Mouse (Mus musculus): ENCODE results near the gene Gipr.

The Gipr gene

DNA sequence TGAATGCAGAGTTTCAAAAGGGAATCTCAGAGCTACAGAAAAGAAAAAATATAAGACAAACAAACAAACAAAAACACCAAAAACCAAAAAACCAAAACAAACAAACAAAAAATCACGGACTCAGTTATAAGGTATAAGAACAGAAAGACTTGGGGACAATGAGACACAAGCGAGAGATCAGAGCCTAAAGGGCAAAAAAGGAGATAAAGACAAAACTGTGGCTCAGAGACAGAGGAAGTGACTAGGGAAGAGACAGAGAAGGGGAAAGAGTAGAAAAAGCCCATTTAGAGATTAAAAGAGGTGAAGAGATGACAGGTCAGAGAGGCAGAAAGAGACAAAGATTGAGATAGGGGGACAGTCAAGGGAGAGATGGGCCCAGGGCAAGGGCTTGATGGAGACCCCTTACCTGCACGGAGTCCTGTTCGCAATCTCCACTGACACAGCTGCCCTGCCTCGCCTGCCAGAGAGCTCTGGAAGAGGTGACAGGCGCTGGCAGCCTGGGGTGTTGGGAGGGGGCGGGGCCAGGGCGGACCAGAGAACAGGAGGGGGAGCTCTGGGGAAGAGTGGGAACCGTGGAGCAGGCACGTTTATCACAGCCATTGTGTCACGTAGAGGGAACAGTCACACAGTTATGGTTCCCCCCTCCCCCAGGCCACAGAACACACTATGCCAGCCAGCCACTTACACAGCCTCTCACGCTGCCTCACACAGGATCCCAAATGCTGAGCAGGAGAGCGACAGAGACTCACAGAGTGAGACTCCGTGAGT lies at the start of gene Gipr:
Gene Gipr (minus strand): TSS at position 472 of the 768 bp plus-strand sequence.
- peak; percentile 34 for DNase-seq (ENCODE audit: low read depth, low spot score)

DNA sequence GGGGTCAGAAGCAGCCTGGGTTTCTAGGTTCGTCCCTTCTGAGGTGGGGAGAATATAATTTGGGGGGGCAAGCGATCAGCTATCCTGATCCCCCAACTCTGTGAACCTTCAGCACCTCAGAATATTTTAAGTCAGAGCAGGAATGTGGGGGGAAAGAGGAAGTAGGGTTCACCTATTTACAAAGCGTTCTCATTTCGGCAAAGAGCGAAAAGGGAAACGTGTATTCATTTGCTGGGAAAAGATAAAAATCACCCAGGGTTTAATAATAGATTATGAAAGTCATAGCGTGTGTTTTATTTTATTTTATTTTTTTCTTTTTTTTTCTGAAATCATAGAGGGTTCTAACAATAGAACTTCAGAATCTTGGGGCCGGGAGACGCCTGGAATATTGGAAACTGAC lies 49.0 kb upstream of the Gipr start:
- no peak for DNase-seq (ENCODE audit: low read depth, low spot score)

DNA sequence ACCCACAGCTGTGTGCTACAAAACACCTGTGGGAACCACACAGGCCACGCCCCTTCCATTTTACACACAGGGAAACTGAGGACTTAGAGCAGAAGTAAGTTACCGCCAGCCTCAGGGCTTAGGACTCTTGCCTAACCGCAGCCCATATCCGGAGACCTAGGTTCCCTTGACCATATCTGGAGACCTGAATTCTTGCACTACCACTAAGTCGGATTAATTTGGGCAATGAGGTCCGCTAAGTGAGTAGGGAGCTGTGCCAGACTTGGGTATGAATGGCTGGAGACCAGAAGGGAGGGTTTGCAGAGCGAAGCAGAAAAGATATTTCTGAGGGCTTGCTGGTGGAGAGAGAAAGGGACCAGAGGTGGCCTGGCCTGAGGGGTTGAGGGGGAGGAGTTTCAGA lies 48.4 kb upstream of the Gipr start:
- DNase-seq (ENCODE audit: low read depth, low spot score), result no peak

DNA sequence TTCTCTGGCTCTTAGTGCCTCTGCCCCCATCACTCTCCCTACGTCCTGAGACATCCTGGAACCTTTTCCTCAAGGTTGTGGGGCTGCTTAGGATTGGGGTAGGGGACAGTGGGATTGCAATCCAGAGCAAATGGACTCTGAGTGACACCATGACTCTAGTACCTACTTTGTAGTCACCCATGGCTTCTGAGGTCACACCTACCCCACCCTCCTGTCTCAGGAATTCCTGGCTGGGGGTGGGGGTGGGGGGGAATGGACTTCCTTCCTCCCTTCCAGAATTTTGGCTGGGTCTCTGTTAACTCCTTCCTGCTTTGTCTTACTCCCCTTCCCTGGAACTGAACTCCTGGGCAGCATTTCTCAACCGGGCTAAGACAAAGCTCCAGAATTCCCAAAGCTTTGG lies 47.5 kb upstream of the Gipr start:
- no peak for DNase-seq (ENCODE audit: low read depth, low spot score)

DNA sequence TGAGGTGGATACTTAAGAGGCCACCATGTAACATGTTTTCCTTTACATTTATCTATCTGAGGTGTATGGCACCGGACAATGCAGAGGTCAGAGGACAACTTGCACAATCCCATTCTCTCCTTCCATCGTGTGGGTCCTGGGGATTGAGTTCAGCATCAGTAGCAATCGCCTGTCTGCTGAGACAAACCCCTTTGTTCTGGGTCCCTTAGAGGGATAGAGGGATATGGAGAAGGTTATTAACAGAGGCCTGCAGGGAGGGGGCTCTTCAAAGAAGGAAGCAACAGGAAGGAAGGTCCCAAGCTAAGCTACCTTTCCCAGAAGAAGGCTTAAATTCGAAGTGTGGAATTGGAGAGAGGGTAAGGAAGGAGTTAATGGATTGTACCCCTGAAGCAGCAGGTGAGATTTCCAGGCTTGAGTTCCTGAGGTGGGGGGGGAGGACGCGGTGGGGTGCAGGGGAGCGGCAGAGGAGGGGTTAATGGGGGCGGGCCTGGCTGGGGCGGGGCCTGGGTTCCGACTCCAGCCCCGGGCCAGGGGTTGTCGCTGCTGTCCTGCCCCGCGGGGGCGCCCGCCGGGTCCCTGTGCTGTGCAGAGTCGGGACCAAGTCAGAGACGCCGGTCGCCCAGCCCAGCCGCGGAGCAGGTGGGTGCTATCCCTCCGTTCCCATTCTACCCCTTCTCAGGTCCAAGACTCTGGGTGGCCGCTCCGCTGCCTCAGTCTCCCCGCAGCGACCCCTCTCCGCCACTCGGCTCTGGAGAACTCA lies 46.2 kb upstream of the Gipr start, which contains the start of gene Gpr4:
Gene Gpr4 (plus strand): TSS at position 543 of the 760 bp plus-strand sequence.
- peak; percentile 82 for DNase-seq (ENCODE audit: low read depth, low spot score)

DNA sequence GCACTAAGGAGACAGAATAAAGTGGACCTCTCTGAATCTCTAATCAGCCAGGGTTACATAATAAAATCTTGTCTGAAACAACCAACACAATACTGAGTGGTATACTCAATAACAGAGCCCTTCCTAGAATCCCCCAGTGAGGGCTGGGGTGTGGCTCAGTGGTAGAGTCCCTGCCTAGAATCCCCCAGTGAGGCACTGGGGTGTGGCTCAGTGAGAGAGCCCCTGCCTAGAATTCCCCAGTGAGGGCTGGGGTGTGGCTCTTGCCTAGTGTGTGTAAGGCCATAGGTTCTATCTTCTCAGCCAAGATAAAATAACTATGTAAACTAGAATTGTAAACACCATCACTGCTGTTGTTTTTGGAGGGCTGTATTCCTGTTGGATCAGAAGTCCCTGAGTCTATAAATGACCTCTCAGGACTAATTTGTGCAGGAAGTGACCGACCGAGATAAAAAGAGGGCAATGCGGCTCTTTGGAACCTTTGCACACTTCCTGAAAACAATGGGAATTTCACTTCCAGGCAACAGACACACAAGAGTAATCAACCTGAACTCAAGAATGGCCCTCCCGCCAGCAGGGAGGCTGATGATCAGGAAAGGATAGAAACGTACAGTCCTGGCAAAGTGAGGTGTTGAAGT lies 45.2 kb upstream of the Gipr start:
- DNase-seq (ENCODE audit: low read depth, low spot score), result peak; percentile 92

DNA sequence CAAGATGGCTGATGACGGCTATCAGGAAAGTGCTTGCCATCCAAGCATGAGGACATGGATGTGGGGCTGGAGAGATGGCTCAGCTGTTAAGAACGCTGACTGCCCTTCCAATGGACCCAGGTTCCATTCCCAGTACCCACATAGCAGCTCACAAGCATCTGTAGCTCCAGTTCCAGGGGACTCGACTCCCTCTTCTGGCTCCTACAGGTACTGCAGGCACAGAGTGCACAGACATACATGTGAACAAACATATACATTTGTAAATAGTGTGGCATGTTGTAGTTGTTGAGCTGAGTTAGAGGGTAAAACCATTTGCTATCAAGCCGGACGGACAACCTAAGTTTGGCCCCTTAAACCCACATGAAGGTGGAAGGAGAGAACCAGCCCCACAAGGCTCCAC lies 44.1 kb upstream of the Gipr start:
- peak; percentile 90 for DNase-seq (ENCODE audit: low read depth, low spot score)

DNA sequence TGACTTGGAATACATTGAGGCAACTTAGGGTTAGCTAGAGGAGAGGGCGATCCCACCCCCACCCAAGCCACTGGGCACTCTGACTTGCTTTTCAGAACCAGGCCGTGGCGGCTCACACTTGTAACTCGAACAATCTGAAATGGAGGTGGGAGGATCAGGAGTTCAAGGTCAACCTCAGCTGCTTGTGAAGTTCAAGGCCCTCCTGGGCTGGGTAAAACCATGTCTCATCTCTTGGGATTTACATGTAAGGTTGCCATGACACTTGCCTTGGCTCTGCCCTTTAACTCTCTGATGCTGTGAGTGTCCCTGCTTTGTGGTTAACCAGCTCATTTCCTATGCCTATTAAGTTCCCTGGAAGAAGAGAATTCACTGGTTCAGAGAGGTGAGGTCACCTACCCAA lies 43.6 kb upstream of the Gipr start:
- peak; percentile 87 for DNase-seq (ENCODE audit: low read depth, low spot score)

DNA sequence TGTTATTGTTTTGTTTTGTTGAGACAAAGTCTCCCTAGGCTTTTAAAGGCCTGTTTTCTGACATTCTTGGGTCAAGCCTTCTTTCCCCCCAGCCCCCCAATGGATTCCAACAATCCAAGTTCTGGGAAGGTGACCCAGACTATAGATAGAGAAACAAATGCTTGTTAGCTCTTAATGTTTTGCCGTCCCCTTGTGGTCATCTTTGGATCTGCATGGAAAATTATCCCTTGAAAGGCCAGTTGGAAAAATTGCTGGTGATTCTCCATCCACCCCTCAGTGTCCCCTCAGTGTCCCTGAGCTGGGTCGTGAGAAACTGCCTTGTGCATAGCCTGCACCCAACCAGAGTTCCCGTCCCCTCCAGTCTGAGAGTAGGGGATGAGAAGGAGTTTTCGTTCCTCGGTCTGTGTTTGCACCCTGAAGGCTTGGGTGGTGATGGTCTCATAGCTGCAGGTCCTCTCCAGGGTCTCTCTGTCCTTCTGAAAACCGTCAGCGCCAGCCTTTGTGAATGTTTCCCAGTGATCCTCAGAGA lies 43.1 kb upstream of the Gipr start:
- DNase-seq (ENCODE audit: low read depth, low spot score), result peak; percentile 85

DNA sequence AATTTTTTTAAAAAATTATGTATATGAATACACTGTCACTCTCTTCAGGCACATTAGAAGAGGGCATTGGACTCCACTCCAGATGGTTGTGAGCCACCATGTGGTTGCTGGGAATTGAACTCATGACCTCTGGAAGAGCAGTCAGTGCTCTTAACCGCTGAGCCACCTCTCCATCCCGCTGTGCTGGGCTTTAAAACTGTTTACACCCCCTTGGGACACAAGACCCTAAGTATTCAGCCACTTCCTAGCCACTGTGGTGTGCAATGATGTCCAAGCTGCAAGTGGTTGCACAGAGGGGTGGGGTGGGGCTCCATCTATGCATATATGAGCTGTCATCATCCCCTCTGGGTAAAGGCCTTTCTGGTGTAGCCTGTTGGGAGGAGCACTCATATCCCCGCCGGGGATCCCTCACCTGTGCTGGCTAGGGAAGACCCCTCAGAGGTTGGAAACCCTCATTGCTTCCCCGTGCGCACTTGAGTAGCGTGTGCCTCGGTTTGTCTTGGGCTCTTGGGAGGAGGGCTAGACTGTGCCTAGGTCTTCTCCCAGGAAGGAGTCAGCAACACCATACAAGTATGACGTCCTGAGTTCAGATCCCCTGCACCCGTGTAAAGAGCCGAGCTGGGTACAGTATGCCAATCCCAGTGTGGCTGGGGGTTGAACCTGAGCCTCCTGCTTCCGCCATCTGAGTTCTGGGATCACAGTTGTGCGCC lies 42.4 kb upstream of the Gipr start:
- peak; percentile 65 for DNase-seq (ENCODE audit: low read depth, low spot score)

DNA sequence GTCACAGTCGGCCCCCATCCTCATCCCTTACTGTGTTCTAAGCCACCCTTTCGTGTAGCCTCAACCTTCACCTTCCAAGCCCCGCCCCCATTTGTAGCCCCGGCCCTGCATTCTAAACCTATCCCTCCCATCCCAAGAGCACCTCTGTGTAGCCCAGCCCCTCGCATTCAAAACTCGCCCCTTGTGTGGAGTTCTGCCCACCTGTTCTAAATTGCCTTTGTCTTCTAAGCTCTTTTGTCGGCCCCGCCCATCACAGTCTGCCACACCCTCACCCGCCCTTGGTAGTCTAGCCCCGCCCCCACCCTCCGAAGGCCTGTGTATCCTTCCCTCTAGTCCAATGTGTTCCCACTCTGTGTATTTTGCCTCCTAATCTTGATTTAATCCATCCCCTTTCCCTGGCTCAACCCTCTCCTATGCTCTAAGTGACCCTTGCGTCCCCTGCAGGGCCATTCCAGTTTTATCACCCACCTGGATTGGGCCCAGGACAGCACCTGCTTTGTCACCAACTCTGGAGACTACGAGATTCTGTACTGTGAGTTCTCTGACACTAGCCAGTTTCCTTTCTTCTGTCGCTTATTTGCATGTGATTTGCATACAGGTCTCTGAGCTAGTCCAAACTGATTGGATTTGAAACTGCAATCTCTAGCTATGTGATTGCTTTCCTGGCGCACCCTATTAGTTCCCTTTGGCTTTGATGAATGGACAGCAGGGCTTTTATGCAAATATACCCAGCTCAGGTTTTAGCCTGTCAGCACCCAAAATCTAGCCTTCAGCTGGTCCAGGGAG lies 36.3 kb upstream of the Gipr start:
- DNase-seq (ENCODE audit: low read depth, low spot score), result peak; percentile 99

DNA sequence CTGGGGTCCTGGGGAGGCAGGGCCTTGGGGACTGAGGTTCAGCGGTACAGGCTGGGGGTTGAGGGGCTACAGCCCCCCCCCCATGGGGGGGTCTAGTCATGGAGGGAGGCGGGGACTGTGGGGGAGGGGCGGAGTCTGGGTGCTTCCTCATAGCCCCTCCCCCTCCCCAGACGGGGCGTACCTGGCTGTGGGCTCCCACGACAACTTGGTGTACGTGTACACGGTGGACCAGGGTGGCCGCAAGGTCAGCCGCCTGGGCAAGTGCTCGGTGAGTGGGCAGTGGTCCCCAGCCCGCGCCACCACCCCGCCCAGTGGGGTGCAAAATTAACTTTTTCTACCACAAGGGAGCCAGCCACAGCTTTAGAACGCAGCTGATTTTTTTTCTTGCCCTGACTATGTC lies 35.7 kb upstream of the Gipr start:
- no peak for DNase-seq (ENCODE audit: low read depth, low spot score)

DNA sequence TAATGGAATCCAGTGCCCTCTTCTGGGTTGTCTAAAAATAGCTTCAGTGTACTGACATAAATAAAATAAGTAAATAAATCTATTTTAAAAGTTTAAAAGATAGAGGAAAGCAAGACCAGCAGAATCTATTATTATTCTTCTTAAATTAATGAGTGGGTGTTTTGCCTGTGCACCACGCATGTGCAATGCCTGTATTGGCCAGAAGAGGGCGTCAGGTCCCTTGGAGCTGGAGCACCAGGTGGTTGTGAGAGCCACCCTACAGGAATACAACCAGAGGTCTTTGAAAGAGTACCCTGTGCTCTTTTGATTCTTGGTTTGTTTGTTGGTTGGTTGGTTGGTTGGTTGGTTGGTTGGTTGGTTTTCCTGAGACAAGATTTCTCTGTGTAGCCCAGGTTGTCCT lies 32.1 kb upstream of the Gipr start:
- DNase-seq (ENCODE audit: low read depth, low spot score), result peak; percentile 80

DNA sequence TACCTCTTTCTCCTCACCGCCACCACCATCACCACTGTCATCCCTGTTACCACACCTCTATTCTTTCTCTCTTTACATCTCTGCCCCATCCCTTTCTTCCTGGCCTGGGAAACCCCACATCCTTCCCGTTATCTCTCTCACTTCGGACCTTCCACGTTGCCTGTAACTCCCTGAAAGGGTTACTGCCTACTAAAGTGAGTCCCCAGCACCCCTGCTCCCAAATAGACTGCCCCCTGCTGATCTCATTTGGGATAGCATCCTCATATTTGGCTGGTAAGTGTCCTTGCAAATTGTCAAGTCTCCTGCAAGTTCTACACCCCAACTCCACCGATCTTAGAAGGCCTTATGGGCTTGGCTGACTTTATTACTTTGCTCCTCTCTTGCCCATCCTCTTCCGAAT lies 30.7 kb upstream of the Gipr start:
- DNase-seq (ENCODE audit: low read depth, low spot score), result peak; percentile 85

DNA sequence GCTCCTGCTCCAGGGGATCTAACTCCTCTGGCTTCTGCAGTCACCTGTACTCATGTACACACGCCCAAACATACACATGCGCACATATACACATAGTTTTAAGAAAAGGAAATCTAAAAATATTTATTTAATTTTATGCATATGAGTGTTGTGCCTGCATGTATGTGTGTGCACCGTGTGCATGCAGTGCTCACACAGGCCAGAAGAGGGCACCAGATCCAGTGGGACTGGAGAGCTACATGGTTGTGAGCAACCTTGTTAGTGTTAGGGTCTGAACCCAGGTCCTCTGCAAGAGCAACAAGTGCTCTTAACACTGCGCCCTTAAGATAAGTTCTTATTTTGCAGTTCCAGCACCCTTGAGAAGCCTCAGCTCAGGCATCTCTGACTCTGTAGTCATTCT lies 28.7 kb upstream of the Gipr start:
- DNase-seq (ENCODE audit: low read depth, low spot score), result peak; percentile 70

DNA sequence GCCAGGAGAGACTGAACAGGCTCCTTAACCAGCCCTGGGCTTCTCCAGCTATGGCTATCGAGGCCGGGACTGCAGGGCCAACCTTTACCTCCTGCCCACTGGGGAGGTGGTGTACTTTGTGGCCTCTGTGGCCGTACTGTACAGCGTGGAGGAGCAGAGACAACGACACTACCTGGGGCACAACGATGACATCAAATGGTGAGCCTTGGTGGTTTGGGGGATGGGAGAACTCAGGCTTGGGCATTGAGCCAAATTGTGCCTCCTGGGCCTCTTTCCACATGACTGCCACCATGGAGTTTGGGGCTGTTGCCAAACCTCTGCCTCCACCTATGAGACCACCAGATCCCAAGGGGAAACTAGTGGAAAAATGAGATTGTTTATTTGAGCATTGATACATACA lies 18.8 kb upstream of the Gipr start:
- no peak for DNase-seq (ENCODE audit: low read depth, low spot score)

DNA sequence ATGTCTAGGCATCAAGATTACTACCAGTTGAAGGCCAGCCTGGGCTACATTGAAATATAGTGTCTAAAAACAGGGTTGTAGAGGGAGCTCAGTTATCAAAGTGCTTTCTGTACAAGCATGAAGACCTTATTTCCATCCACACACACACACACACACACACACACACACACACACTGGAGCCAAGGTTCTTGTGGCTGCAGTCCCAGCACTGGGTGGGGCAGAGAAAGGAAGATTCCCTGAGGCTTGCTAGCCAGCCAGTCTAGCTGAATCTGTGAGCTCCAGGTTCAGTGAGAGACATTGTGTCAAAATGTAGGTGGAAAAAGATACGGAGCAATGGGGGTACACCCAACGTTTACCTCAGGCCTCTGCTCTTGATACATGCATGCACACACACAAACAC lies 18.3 kb upstream of the Gipr start:
- DNase-seq (ENCODE audit: low read depth, low spot score), result no peak

DNA sequence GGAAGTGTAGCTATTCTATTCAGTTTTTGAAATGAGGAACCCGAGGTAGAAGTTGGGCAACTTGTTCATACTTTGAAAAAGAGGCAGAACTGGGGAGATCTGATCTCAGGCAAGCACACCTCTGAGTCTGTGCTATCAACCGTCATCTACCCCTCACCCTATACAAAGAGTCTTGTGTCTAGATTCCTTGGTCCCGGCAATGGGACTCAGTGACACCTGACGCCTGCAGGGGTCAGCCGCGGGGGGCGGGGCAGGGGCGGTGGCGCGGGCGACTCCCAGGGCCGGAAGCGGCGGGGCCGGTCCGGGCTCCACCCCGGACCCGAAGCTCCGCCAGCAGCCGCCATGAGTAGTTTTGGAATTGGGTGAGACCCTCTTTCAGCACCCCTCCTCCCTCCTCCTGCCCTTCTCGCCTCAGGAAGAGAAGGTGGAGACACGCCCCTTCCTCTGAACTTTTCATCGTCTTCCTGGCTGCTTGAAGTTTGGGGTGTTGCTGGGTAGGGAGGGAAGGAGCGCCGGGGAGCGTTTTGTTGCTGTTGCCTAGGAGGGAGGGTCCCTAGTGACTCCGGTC lies 15.0 kb upstream of the Gipr start:
- peak; percentile 90 for DNase-seq (ENCODE audit: low read depth, low spot score)

DNA sequence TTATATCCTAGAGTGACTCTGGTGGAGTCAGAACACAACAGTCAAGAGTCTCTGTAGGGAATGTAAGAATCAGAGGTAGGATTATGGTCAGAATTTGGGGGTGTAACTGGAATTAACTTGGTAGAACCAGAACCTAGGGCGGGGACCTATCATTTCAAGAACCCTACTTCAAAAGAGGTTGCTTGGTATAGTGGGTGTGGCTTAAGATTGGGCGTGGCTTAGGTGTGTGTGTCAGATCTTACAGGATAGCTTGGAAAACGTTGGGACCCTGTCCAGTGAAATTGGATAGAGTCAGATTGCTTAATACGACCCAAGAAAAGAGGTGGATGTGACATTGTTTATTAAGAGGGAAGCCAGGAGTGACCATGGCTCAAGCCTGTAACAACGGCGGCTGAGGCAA lies 14.0 kb upstream of the Gipr start:
- peak; percentile 85 for DNase-seq (ENCODE audit: low read depth, low spot score)

DNA sequence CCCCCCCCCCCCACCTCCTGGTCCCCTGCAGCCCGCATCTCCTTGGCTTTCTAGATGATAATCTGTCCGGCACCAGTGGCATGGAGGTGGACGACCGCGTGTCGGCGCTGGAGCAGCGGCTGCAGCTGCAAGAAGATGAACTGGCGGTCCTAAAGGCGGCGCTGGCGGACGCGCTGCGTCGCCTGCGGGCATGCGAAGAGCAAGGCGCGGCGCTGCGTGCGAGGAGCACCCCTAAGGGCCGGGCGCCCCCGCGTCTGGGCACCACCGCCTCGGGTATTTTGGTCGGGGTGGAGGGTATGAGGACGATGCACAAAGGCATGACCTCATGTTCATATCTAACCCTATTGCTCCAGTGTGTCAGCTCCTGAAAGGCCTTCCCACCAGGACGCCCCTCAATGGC lies 13.2 kb upstream of the Gipr start:
- peak; percentile 79 for DNase-seq (ENCODE audit: low read depth, low spot score)

Data from R1 (cell line).